Mouse (Mus musculus): ENCODE data around the gene Atp5e.

Gene Atp5e

GRCm38 (mm10) chr2:174446905-174447304 lies 17.0 kb downstream of the Atp5e start:
- no peak for DNase-seq (ENCODE audit: low spot score)

GRCm38 (mm10) chr2:174446492-174446891 lies 17.4 kb downstream of the Atp5e start:
- DNase-seq (ENCODE audit: low spot score), result no peak

GRCm38 (mm10) chr2:174445018-174445417 lies 18.9 kb downstream of the Atp5e start:
- DNase-seq (ENCODE audit: low spot score), result no peak

GRCm38 (mm10) chr2:174444359-174444758 lies 19.5 kb downstream of the Atp5e start:
- no peak for DNase-seq (ENCODE audit: low spot score)

- no peak for DNase-seq (ENCODE audit: low spot score)
Observed at GRCm38 (mm10) chr2:174443046-174443445, 20.9 kb downstream of the Atp5e start.

GRCm38 (mm10) chr2:174442460-174442859 lies 21.4 kb downstream of the Atp5e start:
- DNase-seq (ENCODE audit: low spot score), result no peak

- DNase-seq (ENCODE audit: low spot score), result no peak
Observed at GRCm38 (mm10) chr2:174441898-174442297, 22.0 kb downstream of the Atp5e start.

GRCm38 (mm10) chr2:174439961-174440360 lies 23.9 kb downstream of the Atp5e start:
- DNase-seq (ENCODE audit: low spot score), result no peak

GRCm38 (mm10) chr2:174439450-174439838 lies 24.5 kb downstream of the Atp5e start:
- DNase-seq (ENCODE audit: low spot score), result no peak

GRCm38 (mm10) chr2:174438737-174439449 lies 25.0 kb downstream of the Atp5e start, which contains the start of gene Ctsz:
Gene Ctsz (minus strand): TSS chr2:174439039.
- DNase-seq (ENCODE audit: low spot score), result peak; percentile 40

GRCm38 (mm10) chr2:174438181-174438580 lies 25.7 kb downstream of the Atp5e start:
- no peak for DNase-seq (ENCODE audit: low spot score)

GRCm38 (mm10) chr2:174437697-174437982 lies 26.3 kb downstream of the Atp5e start:
- DNase-seq (ENCODE audit: low spot score), result peak; percentile 64

GRCm38 (mm10) chr2:174436916-174437696 lies 26.8 kb downstream of the Atp5e start:
- no peak for DNase-seq (ENCODE audit: low spot score)

GRCm38 (mm10) chr2:174436076-174436701 lies 27.7 kb downstream of the Atp5e start:
- DNase-seq (ENCODE audit: low spot score), result no peak

GRCm38 (mm10) chr2:174434943-174435342 lies 29.0 kb downstream of the Atp5e start:
- no peak for DNase-seq (ENCODE audit: low spot score)

- no peak for DNase-seq (ENCODE audit: low spot score)
Observed at GRCm38 (mm10) chr2:174428996-174429591, 34.8 kb downstream of the Atp5e start.

- DNase-seq (ENCODE audit: low spot score), result no peak
Observed at GRCm38 (mm10) chr2:174428076-174428835, 35.6 kb downstream of the Atp5e start.

- DNase-seq (ENCODE audit: low spot score), result no peak
Observed at GRCm38 (mm10) chr2:174426856-174427255, 37.0 kb downstream of the Atp5e start.

GRCm38 (mm10) chr2:174424301-174425085 lies 39.4 kb downstream of the Atp5e start:
- DNase-seq (ENCODE audit: low spot score), result no peak

- DNase-seq (ENCODE audit: low spot score), result no peak
Observed at GRCm38 (mm10) chr2:174421107-174421506, 42.8 kb downstream of the Atp5e start.

GRCm38 (mm10) chr2:174415731-174416310 lies 48.1 kb downstream of the Atp5e start, which contains the start of gene Nelfcd:
Gene Nelfcd (plus strand): TSS chr2:174415804.
- peak; percentile 98 for DNase-seq (ENCODE audit: low spot score)
